Mouse (Mus musculus): ENCODE measurements around the gene Zfpm1. TPM values are rescaled to one million over a fixed set of nuclear protein-coding genes. Genes with fewer than 3 reads are reported as not detected.

The Zfpm1 gene
- polyA plus RNA-seq, 1 experiment from 2014 or later, result 7.7 TPM

DNA sequence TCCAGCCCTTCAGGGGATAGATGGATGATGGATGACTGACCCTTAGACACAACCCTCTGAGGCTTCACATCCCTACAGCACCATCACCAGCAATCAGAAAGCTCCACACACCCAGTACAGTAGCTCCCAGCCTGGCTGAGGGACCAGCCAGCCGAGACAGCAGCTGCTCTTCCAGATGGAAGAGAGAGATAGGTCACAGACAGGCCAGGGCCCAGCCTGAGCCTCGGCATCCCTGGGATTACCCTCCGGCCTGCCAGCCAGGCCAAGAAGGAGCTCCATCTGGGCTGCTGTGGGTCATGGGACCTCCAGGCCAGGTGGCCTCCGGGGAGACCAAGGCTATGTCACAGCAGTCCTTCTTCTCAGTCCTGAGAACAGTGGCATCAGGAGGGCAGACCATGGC lies 38.6 kb upstream of the Zfpm1 start:
- WGBS, result 68% methylated on average over 4 of the region's 4 CpGs
- TF ChIP-seq CTCF (IDR thresholded peaks at IDR 0.05; ENCODE audit: low read depth), result no peak
- Histone ChIP-seq H3K4me3 (ENCODE audit: low read depth, low read length) (no peak overlapping the region), H3K9ac (ENCODE audit: low read depth, low read length) (no peak overlapping the region), H3K9me3 (ENCODE audit: control insufficient read depth) (no peaks in the 10 kb centered on the region), H3K4me1 (replicated peaks; ENCODE audit: control insufficient read depth, insufficient read depth, low read length) (no peaks in the 10 kb centered on the region), H3K27me3 (replicated peaks; ENCODE audit: control insufficient read depth, insufficient read depth, low read length) (no peaks in the 10 kb centered on the region), H3K27ac (ENCODE audit: low read depth, low read length) (no peak overlapping the region), H3K4me2 (replicated peaks; ENCODE audit: low read depth) (no peak overlapping the region), H3K36me3 (ENCODE audit: control insufficient read depth, insufficient read depth) (no peaks in the 10 kb centered on the region)
- no peak for ATAC-seq

- no peak for TF ChIP-seq CTCF (IDR thresholded peaks at IDR 0.05; ENCODE audit: low read depth)
- no peaks in the 10 kb centered on the region for H3K36me3 ChIP-seq (ENCODE audit: control insufficient read depth, insufficient read depth)
- H3K4me3 ChIP-seq (ENCODE audit: low read depth, low read length), result no peak overlapping the region
- H3K9me3 ChIP-seq (ENCODE audit: control insufficient read depth), result no peaks in the 10 kb centered on the region
- H3K9ac ChIP-seq (ENCODE audit: low read depth, low read length), result no peak overlapping the region
- no peak overlapping the region for H3K27ac ChIP-seq (ENCODE audit: low read depth, low read length)
- 85% methylated on average over 6 of the region's 6 CpGs for WGBS
- H3K4me1 ChIP-seq (replicated peaks; ENCODE audit: control insufficient read depth, insufficient read depth, low read length), result no peaks in the 10 kb centered on the region
- no peaks in the 10 kb centered on the region for H3K27me3 ChIP-seq (replicated peaks; ENCODE audit: control insufficient read depth, insufficient read depth, low read length)
- H3K4me2 ChIP-seq (replicated peaks; ENCODE audit: low read depth), result no peak overlapping the region
- ATAC-seq, result no peak
These were observed 36.8 kb upstream of the Zfpm1 start for GRCm38 (mm10) chr8:122245161-122245560.

GRCm38 (mm10) chr8:122246257-122247211 lies 35.4 kb upstream of the Zfpm1 start:
- Histone ChIP-seq H3K4me3 (ENCODE audit: low read depth, low read length) (no peak overlapping the region), H3K4me2 (replicated peaks; ENCODE audit: low read depth) (no peak overlapping the region), H3K9me3 (ENCODE audit: control insufficient read depth) (no peaks in the 10 kb centered on the region), H3K4me1 (replicated peaks; ENCODE audit: control insufficient read depth, insufficient read depth, low read length) (no peaks in the 10 kb centered on the region), H3K9ac (ENCODE audit: low read depth, low read length) (no peak overlapping the region), H3K36me3 (ENCODE audit: control insufficient read depth, insufficient read depth) (no peaks in the 10 kb centered on the region), H3K27ac (ENCODE audit: low read depth, low read length) (no peak overlapping the region), H3K27me3 (replicated peaks; ENCODE audit: control insufficient read depth, insufficient read depth, low read length) (no peaks in the 10 kb centered on the region)
- ATAC-seq, result no peak
- TF ChIP-seq CTCF (IDR thresholded peaks at IDR 0.05; ENCODE audit: low read depth), result no peak
- 41% methylated on average over 12 of the region's 12 CpGs for WGBS

GRCm38 (mm10) chr8:122251739-122252138 lies 30.2 kb upstream of the Zfpm1 start:
- H3K4me1 ChIP-seq (replicated peaks; ENCODE audit: control insufficient read depth, insufficient read depth, low read length), result no peaks in the 10 kb centered on the region
- no peak for ATAC-seq
- no peaks in the 10 kb centered on the region for H3K36me3 ChIP-seq (ENCODE audit: control insufficient read depth, insufficient read depth)
- no peaks in the 10 kb centered on the region for H3K9me3 ChIP-seq (ENCODE audit: control insufficient read depth)
- no peak for TF ChIP-seq CTCF (IDR thresholded peaks at IDR 0.05; ENCODE audit: low read depth)
- H3K27ac ChIP-seq (ENCODE audit: low read depth, low read length), result no peak overlapping the region
- H3K9ac ChIP-seq (ENCODE audit: low read depth, low read length), result no peak overlapping the region
- no peak overlapping the region for H3K4me2 ChIP-seq (replicated peaks; ENCODE audit: low read depth)
- H3K4me3 ChIP-seq (ENCODE audit: low read depth, low read length), result no peak overlapping the region
- H3K27me3 ChIP-seq (replicated peaks; ENCODE audit: control insufficient read depth, insufficient read depth, low read length), result 0 out of 2 replicates have a peak, but pooled peaks cover 11% of the 10 kb centered on the region
- WGBS, result 67% methylated on average over 1 of the region's 1 CpGs

DNA sequence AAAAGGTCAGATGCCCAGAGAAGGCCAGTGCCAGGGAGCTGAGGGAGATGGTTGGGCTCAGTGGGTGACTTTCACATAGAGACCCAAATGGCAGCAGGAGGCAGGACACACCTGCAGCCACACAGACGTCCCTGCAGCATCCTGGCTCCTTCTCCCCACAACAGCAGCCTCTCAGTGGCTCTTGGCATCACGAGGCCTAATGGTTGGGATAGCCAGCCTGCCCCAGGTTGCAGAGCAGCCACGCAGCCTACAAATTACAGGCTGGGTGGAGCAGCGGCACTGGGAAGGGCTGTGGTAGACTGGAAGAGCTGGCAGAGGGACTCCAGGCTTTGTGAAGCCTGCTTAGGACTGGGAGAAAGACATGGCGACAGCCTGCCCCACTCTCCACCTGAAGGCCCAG lies 29.6 kb upstream of the Zfpm1 start:
- 54% methylated on average over 5 of the region's 5 CpGs for WGBS
- no peaks in the 10 kb centered on the region for H3K9me3 ChIP-seq (ENCODE audit: control insufficient read depth)

DNA sequence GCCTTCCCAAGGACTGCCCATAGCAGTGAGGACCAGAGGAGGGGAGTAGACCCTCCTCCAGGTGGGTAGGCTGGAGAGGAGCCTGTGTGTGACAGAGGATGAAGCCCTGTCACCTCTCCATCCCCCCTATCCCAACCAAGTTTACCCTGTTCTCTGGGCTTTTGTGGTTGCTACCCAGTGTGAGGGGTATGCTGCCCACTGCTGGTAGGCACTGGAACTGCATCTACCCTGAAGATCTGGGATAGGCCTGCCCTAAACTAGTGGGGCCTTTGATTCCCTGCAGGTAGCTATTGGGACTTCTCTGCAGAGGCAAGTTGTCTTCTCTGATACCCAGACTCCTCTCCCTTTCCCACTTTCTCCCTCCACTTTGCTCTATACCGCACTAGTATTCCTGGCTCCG lies 22.6 kb upstream of the Zfpm1 start:
- no peak for ATAC-seq
- H3K9ac ChIP-seq (ENCODE audit: low read depth, low read length), result no peak overlapping the region

More for the DNA sequence above, 29.6 kb upstream of the Zfpm1 start:
- Histone ChIP-seq H3K27me3 (replicated peaks; ENCODE audit: control insufficient read depth, insufficient read depth, low read length) (0 out of 2 replicates have a peak, but pooled peaks cover 14% of the 10 kb centered on the region), H3K4me1 (replicated peaks; ENCODE audit: control insufficient read depth, insufficient read depth, low read length) (no peaks in the 10 kb centered on the region), H3K36me3 (ENCODE audit: control insufficient read depth, insufficient read depth) (no peaks in the 10 kb centered on the region), H3K27ac (ENCODE audit: low read depth, low read length) (no peak overlapping the region), H3K4me2 (replicated peaks; ENCODE audit: low read depth) (no peak overlapping the region), H3K9ac (ENCODE audit: low read depth, low read length) (no peak overlapping the region), H3K4me3 (ENCODE audit: low read depth, low read length) (no peak overlapping the region)
- no peak for TF ChIP-seq CTCF (IDR thresholded peaks at IDR 0.05; ENCODE audit: low read depth)
- no peak for ATAC-seq

More for the DNA sequence above, 22.6 kb upstream of the Zfpm1 start:
- 72% methylated on average over 2 of the region's 2 CpGs for WGBS
- no peak overlapping the region for H3K27ac ChIP-seq (ENCODE audit: low read depth, low read length)
- H3K4me1 ChIP-seq (replicated peaks; ENCODE audit: control insufficient read depth, insufficient read depth, low read length), result no peaks in the 10 kb centered on the region
- no peaks in the 10 kb centered on the region for H3K9me3 ChIP-seq (ENCODE audit: control insufficient read depth)
- peak; percentile 97 for TF ChIP-seq CTCF (IDR thresholded peaks at IDR 0.05; ENCODE audit: low read depth)
- no peaks in the 10 kb centered on the region for H3K36me3 ChIP-seq (ENCODE audit: control insufficient read depth, insufficient read depth)
- H3K4me2 ChIP-seq (replicated peaks; ENCODE audit: low read depth), result no peak overlapping the region
- H3K27me3 ChIP-seq (replicated peaks; ENCODE audit: control insufficient read depth, insufficient read depth, low read length), result 0 out of 2 replicates have a peak, but pooled peaks cover 14% of the 10 kb centered on the region
- no peak overlapping the region for H3K4me3 ChIP-seq (ENCODE audit: low read depth, low read length)
